Mouse (Mus musculus) ES-E14 (cell line): ENCODE results near the gene Kif13a. TPM values are rescaled to one million over a fixed set of nuclear protein-coding genes. Genes with fewer than 3 reads are reported as not detected.

Source experiments
- DNase-seq: peaks from one replicate; pipeline ENCODE4 v3.0.0-alpha.2; 2013; ENCODE audit warnings: low read depth, low spot score
- H3K27ac ChIP-seq: 2 replicates; pipeline ENCODE4 v1.5.1; 2012; ENCODE audit warnings: low read depth, mild to moderate bottlenecking, low read length, moderate library complexity, mixed read lengths; ENCODE audit not compliant: poor library complexity, insufficient read depth, severe bottlenecking
- H3K36me3 ChIP-seq: 2 replicates; pipeline ENCODE4 v1.6.1; 2012; ENCODE audit warnings: mild to moderate bottlenecking, low read length, moderate library complexity, mixed read lengths; ENCODE audit not compliant: control insufficient read depth, poor library complexity, insufficient read depth, severe bottlenecking
- H3K4me1 ChIP-seq, 2 experiments: fragments of 150-350 bp in 1 of 2; sonication (generic) in 1 of 2; 2 replicates each; pipeline ENCODE4 v1.6.1; 2012; ENCODE audit warnings: low read length in 2 of 2, mild to moderate bottlenecking in 1 of 2, mixed read lengths in 1 of 2; ENCODE audit not compliant: control insufficient read depth in 2 of 2, insufficient read depth in 2 of 2, poor library complexity in 1 of 2
- H3K4me3 ChIP-seq, 2 experiments: fragments of 150-350 bp in 1 of 2; sonication (generic) in 1 of 2; 2 replicates each; pipeline ENCODE4 v1.5.1; 2012; ENCODE audit warnings: low read length in 2 of 2, low read depth in 1 of 2, mild to moderate bottlenecking in 1 of 2, mixed read lengths in 1 of 2; ENCODE audit not compliant: insufficient read depth in 1 of 2, poor library complexity in 1 of 2, severe bottlenecking in 1 of 2
- H3K9ac ChIP-seq: 2 replicates; pipeline ENCODE4 v1.6.1; 2012; ENCODE audit warnings: low read depth, mild to moderate bottlenecking, low read length, mixed read lengths; ENCODE audit not compliant: poor library complexity, insufficient read depth, severe bottlenecking
- H3K9me3 ChIP-seq: fragments of 150-350 bp; sonication (generic); 2 replicates; pipeline ENCODE4 v1.6.1; 2012; ENCODE audit warnings: low read depth, mild to moderate bottlenecking, low read length; ENCODE audit not compliant: control insufficient read depth, insufficient read depth
- CHD2 ChIP-seq: IDR thresholded peaks from 2 replicates; pipeline ENCODE4 v1.6.1; 2014; ENCODE audit warnings: mild to moderate bottlenecking, low read depth, low read length, inconsistent platforms
- HCFC1 ChIP-seq: IDR thresholded peaks from 2 replicates; pipeline ENCODE4 v1.6.1; 2012; ENCODE audit warnings: low read length, inconsistent platforms, borderline replicate concordance; ENCODE audit not compliant: insufficient read depth
- MAFK ChIP-seq: IDR thresholded peaks from 2 replicates; pipeline ENCODE4 v1.6.1; 2014; ENCODE audit warnings: mild to moderate bottlenecking, low read depth, low read length, inconsistent platforms; ENCODE audit not compliant: insufficient read depth
- ZC3H11A ChIP-seq: IDR thresholded peaks from 2 replicates; pipeline ENCODE4 v1.6.1; 2012; ENCODE audit warnings: low read depth, mild to moderate bottlenecking, inconsistent platforms, low read length, borderline replicate concordance
- ZNF384 ChIP-seq: IDR thresholded peaks from 2 replicates; pipeline ENCODE4 v1.6.1; 2012; ENCODE audit warnings: low read depth, low read length, inconsistent platforms
- in situ Hi-C, 2 experiments: fragments of 600-800 bp; cut with MboI; formaldehyde crosslinking; loops; one replicate each; pipeline ENCODE4 v1.15.1; 2025; ENCODE audit warnings: low sequenced_read_pairs in 2 of 2, inconsistent platforms in 1 of 2; ENCODE audit not compliant: unreplicated experiment in 2 of 2
- total RNA-seq: library from RNA; depleted of rRNA; stranded (reverse); fragments of 300-350 nt; gene quantifications from 2 replicates; pipeline ENCODE4 v1.2.3, GENCODE M21; 2012

The Kif13a gene
- total RNA-seq, 1 experiment = 23.6 TPM

- Histone ChIP-seq H3K36me3 (no peaks in the 10 kb centered on the region), H3K4me1 (peaks cover 2% of the 10 kb centered on the region in 2 experiments; a peak in 1 of 4 replicates), H3K9me3 (no peaks in the 10 kb centered on the region), H3K4me3 (no peak overlapping the region), H3K27ac (no peak overlapping the region), H3K9ac (no peak overlapping the region)
- no peak for DNase-seq
- TF ChIP-seq MAFK = no peak
- TF ChIP-seq ZNF384 = no peak
- TF ChIP-seq CHD2 = no peak
- TF ChIP-seq ZC3H11A = no peak
- TF ChIP-seq HCFC1 = no peak
- in situ Hi-C loops = no loop called here
Measured at GRCm38 (mm10) chr13:46959139-46959538, 29.5 kb upstream of the Kif13a start.

DNA sequence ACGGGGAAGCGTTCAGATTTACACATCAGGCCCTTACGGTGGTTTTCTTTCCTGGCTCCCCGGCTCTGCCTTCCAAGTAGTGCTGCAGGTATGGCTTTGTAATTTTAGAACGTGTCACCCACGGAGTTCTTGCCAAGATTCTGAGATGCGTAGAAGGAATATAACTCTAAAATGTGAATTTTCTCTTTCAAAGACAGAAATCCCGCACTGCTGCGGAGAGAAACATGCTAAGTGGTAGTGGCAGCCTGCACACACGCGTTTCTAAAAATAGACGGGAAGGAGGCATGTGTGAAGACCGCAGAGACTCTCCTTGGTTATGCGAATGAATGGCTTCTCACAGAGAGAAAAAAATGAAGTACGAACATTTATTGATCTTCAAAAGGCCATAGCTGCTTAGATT lies 21.5 kb upstream of the Kif13a start:
- DNase-seq = no peak
- in situ Hi-C loops = no loop called here
- no peak for TF ChIP-seq ZC3H11A
- no peak for TF ChIP-seq ZNF384
- TF ChIP-seq HCFC1 = no peak
- TF ChIP-seq CHD2 = no peak
- TF ChIP-seq MAFK = no peak

DNA sequence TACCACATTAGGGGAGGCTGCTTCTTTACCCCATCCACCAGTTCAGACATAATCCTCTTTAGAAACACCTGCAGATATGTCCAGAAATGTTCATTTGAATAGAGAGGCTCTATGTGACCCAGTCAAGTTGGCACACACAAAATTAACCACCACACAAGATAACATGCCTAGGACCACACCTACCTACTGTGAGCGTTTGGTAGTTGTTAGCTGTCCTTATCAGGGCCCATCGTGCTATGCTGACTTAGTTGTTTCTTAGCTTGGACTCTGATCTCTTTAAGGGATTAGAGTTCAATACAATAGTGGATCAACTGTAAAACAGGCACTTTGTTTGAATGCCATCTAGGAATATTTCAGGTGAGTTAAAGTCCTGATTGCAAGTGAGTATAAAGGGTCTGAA lies 20.1 kb upstream of the Kif13a start:
- no peak overlapping the region for H3K4me3 ChIP-seq
- no peak for TF ChIP-seq HCFC1
- TF ChIP-seq CHD2 = no peak
- TF ChIP-seq MAFK = no peak
- H3K4me1 ChIP-seq = peaks cover 4 to 13% of the 10 kb centered on the region in 2 experiments; a peak in 3 of 4 replicates
- no peak overlapping the region for H3K27ac ChIP-seq
- in situ Hi-C loops = no loop called here
- no peaks in the 10 kb centered on the region for H3K9me3 ChIP-seq
- no peak for DNase-seq
- H3K36me3 ChIP-seq = no peaks in the 10 kb centered on the region
- no peak overlapping the region for H3K9ac ChIP-seq

More for the DNA sequence above, 21.5 kb upstream of the Kif13a start:
- Histone ChIP-seq H3K36me3 (no peaks in the 10 kb centered on the region), H3K4me1 (peaks cover 0 to 3% of the 10 kb centered on the region in 2 experiments; a peak in 1 of 4 replicates), H3K4me3 (no peak overlapping the region), H3K27ac (no peak overlapping the region), H3K9me3 (no peaks in the 10 kb centered on the region), H3K9ac (no peak overlapping the region)

DNA sequence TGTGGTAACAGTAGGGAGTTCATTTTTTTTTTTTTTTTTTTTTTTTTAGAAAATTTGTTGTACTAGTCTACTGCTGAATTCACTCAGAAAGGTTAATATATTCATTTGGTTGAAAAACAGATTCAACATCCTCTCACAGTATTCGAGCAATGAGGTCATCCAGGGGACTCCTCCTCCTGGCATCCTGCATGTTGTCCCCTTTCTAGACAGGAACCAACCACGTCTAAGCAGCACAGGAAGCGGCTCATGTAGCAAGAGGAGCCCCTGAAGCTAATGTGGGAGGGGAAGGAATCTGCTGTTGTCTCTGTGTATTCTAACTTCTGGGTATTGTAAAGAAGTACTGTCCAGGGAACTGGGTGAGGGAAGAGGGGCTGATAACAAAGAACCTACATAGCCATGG lies 18.4 kb upstream of the Kif13a start:
- Histone ChIP-seq H3K9me3 (no peaks in the 10 kb centered on the region), H3K27ac (no peak overlapping the region), H3K4me1 (peaks cover 4 to 14% of the 10 kb centered on the region in 2 experiments; a peak in 3 of 4 replicates), H3K4me3 (no peak overlapping the region), H3K36me3 (no peaks in the 10 kb centered on the region), H3K9ac (no peak overlapping the region)
- in situ Hi-C loops = no loop called here
- TF ChIP-seq MAFK (no peak), CHD2 (no peak), ZC3H11A (no peak), ZNF384 (peak; percentile 58), HCFC1 (no peak)
- no peak for DNase-seq

DNA sequence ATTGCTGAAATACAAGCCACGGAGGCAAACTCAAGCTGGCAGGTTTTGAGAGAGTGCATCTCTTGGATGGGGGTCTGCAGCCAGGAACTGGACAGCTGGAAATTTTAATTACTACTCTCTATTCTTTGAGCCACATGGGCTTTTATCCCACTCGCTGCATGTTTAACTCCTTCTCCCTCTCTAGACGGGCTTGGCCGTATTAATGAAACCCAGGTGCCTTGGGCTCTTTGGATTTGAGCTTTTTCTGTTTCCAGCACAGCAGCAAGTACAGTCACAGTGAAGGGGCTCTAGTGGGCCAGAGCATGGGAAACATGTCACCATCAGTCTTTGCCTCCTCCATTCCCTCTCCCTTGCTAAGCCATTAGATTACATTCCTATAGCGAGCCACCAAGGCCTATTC lies 16.4 kb upstream of the Kif13a start:
- H3K36me3 ChIP-seq = no peaks in the 10 kb centered on the region
- H3K4me3 ChIP-seq = no peak overlapping the region
- no peak overlapping the region for H3K27ac ChIP-seq
- in situ Hi-C loops = no loop called here
- DNase-seq = no peak
- H3K9ac ChIP-seq = no peak overlapping the region
- H3K4me1 ChIP-seq = peaks cover 7 to 17% of the 10 kb centered on the region in 2 experiments; a peak in 3 of 4 replicates
- H3K9me3 ChIP-seq = no peaks in the 10 kb centered on the region
- TF ChIP-seq MAFK = no peak
- TF ChIP-seq ZNF384 = no peak
- no peak for TF ChIP-seq HCFC1
- TF ChIP-seq CHD2 = no peak
- TF ChIP-seq ZC3H11A = no peak
